Mouse (Mus musculus) cerebellum, adult 2 months (tissue): Measurements from ENCODE around the gene Nipsnap1. TPM values are rescaled to one million over a fixed set of nuclear protein-coding genes. Genes with fewer than 3 reads are reported as not detected.

Source experiments
- DNase-seq, 2 experiments: peaks; one replicate each; pipeline ENCODE4 v3.0.0; 2021
- H3K27ac ChIP-seq: fragments of 200-500 bp; 2 replicates; pipeline ENCODE4 v1.5.1; 2012; ENCODE audit warnings: low read length, control low read depth, inconsistent platforms; ENCODE audit not compliant: insufficient read depth
- H3K27me3 ChIP-seq: fragments of 200-500 bp; 2 replicates; pipeline ENCODE4 v1.6.1; 2012; ENCODE audit warnings: inconsistent platforms, mild to moderate bottlenecking, low read length, moderate library complexity; ENCODE audit not compliant: control insufficient read depth, insufficient read depth
- H3K4me1 ChIP-seq: fragments of 200-500 bp; 2 replicates; pipeline ENCODE4 v1.6.1; 2011; ENCODE audit warnings: low read length; ENCODE audit not compliant: control insufficient read depth, insufficient read depth
- H3K4me3 ChIP-seq: fragments of 200-500 bp; replicated peaks from 2 replicates; pipeline ENCODE3; 2011; ENCODE audit warnings: mild to moderate bottlenecking, low read depth, low read length, control low read depth; ENCODE audit not compliant: insufficient read depth
- CTCF ChIP-seq: fragments of 200-500 bp; IDR thresholded peaks from 2 replicates; pipeline ENCODE4 v1.5.1; 2011; ENCODE audit warnings: low read depth, mild to moderate bottlenecking, control low read depth, low read length, moderate library complexity, borderline replicate concordance; ENCODE audit not compliant: insufficient read depth
- POLR2A ChIP-seq: fragments of 200-500 bp; IDR thresholded peaks from 2 replicates; pipeline ENCODE4 v1.6.1; 2011; ENCODE audit warnings: low read length, control low read depth, borderline replicate concordance; ENCODE audit not compliant: insufficient read depth
- WGBS: fragments of 180-500 bp; shearing (Covaris S2); methylation state at CpG from one replicate; pipeline ENCODE4 v1.1.7; 2018; 5-methylcytosine and 5-hydroxymethylcytosine counted together
- polyA plus RNA-seq: library from polyadenylated mRNA; depleted of rRNA; stranded (reverse); fragments of >200 nt; gene quantifications from 2 replicates; pipeline ENCODE4 v1.2.3, GENCODE M21; 2012

The Nipsnap1 gene
- polyA plus RNA-seq, 1 experiment, result 70.4 TPM

DNA sequence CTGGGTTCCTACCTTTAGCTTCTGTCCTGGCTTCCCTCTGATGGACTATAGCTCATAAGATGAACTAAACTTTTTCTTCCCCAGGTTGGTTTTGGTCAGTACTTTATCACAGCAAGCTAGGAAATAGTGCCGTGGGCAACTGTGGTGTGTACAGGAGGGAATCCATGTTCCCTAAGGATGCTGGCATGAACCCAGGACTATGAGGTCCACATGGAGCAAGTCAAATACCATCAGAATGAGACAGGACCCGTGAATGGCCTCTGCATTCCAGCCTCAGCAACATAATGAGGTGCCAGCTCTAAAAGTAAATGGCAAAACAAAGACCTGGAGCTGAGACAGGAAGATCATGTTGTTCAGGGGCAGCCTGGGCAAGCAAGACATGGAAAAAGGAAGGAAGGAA is 15.3 kb upstream of the Nipsnap1 start:
- H3K27ac ChIP-seq, result no peak overlapping the region
- 24% methylated on average over 2 of the region's 2 CpGs for WGBS
- no peak overlapping the region for H3K4me3 ChIP-seq
- H3K4me1 ChIP-seq, result no peaks in the 10 kb centered on the region
- TF ChIP-seq CTCF (no peak), POLR2A (no peak)
- DNase-seq, result no peak
- no peaks in the 10 kb centered on the region for H3K27me3 ChIP-seq

DNA sequence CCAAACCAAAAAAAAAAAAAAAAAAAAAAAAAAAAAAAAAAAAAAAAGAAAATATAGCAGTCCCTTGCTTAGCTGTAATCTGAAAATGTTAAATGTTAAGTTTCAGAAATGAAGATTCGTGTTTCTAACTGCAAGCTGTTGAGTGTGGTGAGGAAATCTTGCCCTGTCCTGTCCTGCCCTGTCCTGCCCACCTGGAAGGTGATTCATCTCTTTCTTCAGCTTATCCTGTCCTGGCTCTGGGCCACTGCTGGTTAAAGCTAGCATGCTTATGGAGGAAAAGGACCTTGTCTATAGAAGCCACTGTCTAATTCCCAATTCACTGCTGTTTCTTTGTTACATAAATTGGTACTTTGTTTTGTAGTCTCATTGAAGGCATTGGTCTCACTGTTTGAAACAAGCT is 12.8 kb upstream of the Nipsnap1 start:
- 81% methylated on average over 1 of the region's 1 CpGs for WGBS
- H3K4me3 ChIP-seq, result no peak overlapping the region
- no peak for TF ChIP-seq CTCF
- TF ChIP-seq POLR2A, result no peak
- no peak overlapping the region for H3K27ac ChIP-seq
- no peaks in the 10 kb centered on the region for H3K27me3 ChIP-seq
- H3K4me1 ChIP-seq, result no peaks in the 10 kb centered on the region
- no peak for DNase-seq

DNA sequence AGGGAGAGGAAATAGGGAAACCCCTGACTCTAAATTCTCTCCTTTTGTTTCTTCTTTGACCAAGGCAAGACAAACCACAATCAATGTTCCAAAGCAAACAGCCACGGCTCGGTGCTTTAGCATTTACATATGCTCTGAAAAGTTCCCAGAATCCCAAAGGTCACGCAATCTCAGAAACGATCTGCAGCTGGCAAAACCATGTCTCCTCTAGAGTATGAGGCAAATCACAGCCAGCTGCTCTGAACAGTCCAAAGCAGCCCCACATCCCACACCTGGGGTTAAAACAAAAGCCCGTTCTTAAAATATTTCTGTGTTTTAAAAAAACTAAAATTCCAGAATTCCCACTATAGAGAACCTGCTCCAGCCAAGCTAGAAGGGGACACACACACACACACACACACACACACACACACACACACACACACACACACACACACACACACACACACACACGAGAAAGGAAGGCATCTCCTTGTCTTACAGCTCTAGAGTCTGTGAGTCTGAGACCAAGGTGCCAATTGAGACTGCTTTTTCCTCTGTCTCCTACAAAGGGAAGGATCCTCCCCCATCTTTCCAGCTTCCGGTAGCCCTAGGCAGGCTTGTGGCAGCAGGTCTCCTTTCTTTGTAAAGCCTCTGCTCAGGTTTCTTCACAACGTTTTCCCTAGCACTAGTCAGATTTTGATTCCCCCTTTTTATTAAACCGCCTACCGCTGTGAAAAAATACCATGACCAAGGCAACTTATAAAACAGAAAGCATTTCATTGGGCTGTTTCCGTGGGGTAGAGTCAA is 11.7 kb upstream of the Nipsnap1 start:
- H3K27ac ChIP-seq, result no peak overlapping the region
- WGBS, result 47% methylated on average over 11 of the region's 11 CpGs
- no peak for DNase-seq
- H3K4me3 ChIP-seq, result no peak overlapping the region
- no peak for TF ChIP-seq POLR2A
- TF ChIP-seq CTCF, result no peak
- no peaks in the 10 kb centered on the region for H3K4me1 ChIP-seq
- no peaks in the 10 kb centered on the region for H3K27me3 ChIP-seq

DNA sequence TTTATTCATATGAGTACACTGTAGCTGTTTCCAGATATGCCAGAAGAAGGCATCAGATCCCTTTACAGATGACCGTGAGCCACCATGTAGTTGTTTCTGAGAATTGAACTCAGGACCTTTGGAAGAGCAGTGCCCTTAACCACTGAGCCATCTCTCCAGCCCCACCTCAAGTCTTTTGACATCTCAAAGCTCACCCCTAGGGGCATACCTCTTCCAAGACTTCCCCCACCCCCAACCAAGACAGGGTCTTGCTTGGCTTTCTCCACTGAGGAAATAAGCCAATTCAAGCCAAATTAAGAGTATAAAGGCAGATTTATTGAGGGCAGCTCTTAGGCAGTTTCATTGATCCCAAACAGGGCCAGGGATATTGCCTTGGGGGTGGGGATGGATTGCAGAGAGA is 11.0 kb upstream of the Nipsnap1 start:
- Histone ChIP-seq H3K27me3 (no peaks in the 10 kb centered on the region), H3K4me1 (no peaks in the 10 kb centered on the region), H3K27ac (no peak overlapping the region), H3K4me3 (no peak overlapping the region)
- DNase-seq, result no peak
- 97% methylated on average over 1 of the region's 1 CpGs for WGBS
- no peak for TF ChIP-seq CTCF
- no peak for TF ChIP-seq POLR2A

DNA sequence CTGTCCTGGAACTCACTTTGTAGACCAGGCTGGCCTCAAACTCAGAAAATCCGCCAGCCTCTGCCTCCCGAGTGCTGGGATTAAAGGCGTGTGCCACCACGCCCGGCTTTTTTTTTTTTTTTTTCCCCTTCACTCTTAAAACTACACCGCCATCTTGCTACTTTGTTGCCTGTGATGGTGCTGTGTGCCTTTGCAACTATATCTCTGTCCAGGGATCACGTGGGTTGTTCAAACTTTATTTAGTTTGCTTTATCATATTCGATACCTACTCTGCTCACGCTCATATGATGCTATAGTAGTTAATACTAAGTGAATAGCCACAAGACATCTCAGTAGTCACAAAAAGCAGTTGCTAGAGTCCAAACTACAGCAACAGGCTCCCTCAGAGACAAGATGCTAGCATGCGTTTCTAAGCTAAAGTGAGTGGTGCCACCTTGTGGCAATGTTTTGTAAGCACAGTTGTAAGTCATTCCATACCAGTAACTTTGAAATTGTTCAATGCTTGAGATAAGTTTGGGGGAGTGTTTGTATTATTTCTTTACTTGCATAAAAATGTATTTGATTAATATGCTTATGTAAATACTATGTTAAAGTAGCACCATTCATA is 8.0 kb upstream of the Nipsnap1 start:
- Histone ChIP-seq H3K4me1 (no peaks in the 10 kb centered on the region), H3K27ac (no peak overlapping the region), H3K4me3 (no peak overlapping the region), H3K27me3 (no peaks in the 10 kb centered on the region)
- DNase-seq, result peak; percentile 51 to 58
- peak; percentile 50; the same call in 1 of the 2 replicates for TF ChIP-seq CTCF
- TF ChIP-seq POLR2A, result no peak
- 37% methylated on average over 10 of the region's 10 CpGs for WGBS

GRCm38 (mm10) chr11:4874551-4874950 is 800 bp downstream of the Nipsnap1 start:
- 4% methylated on average over 10 of the region's 10 CpGs for WGBS
- no peak overlapping the region for H3K27ac ChIP-seq
- peak in 1 of 2 experiments; percentile 26 for DNase-seq
- H3K4me1 ChIP-seq, result no peaks in the 10 kb centered on the region; the same call in 1 of the 2 replicates
- TF ChIP-seq CTCF (no peak), POLR2A (no peak)
- no peaks in the 10 kb centered on the region for H3K27me3 ChIP-seq
- peak overlapping the region; percentile 82 for H3K4me3 ChIP-seq

GRCm38 (mm10) chr11:4881087-4881486 is 7.3 kb downstream of the Nipsnap1 start:
- TF ChIP-seq POLR2A (no peak), CTCF (no peak)
- no peak for DNase-seq
- H3K4me1 ChIP-seq, result no peaks in the 10 kb centered on the region
- no peak overlapping the region for H3K27ac ChIP-seq
- no peaks in the 10 kb centered on the region for H3K27me3 ChIP-seq
- 82% methylated on average over 4 of the region's 4 CpGs for WGBS
- H3K4me3 ChIP-seq, result no peak overlapping the region
